Mouse (Mus musculus) G1E (cell line): Measurements from ENCODE around the gene Mlh1. TPM values are rescaled to one million over a fixed set of nuclear protein-coding genes. Genes with fewer than 3 reads are reported as not detected.

Experiments
- ATAC-seq: 2 replicates; pipeline ENCODE4 v1.8.0; 2016; ENCODE audit warnings: mild to moderate bottlenecking; ENCODE audit not compliant: insufficient number of reproducible peaks, poor library complexity, low FRiP score, severe bottlenecking; ENCODE audit errors: extremely low read depth
- DNase-seq: peaks from one replicate; pipeline ENCODE4 v3.0.0; 2012; ENCODE audit warnings: low spot score
- H3K27me3 ChIP-seq: 2 replicates; pipeline ENCODE4 v1.6.1; 2012; ENCODE audit warnings: mild to moderate bottlenecking, low read length, inconsistent platforms; ENCODE audit not compliant: insufficient read depth
- H3K36me3 ChIP-seq: replicated peaks from 2 replicates; pipeline ENCODE3; 2012; ENCODE audit warnings: mild to moderate bottlenecking, inconsistent platforms
- H3K4me1 ChIP-seq: 2 replicates; pipeline ENCODE4 v1.6.1; 2012; ENCODE audit warnings: low read depth, low read length, inconsistent platforms, mixed read lengths; ENCODE audit not compliant: insufficient read depth
- H3K4me3 ChIP-seq: 2 replicates; pipeline ENCODE4 v1.5.1; 2012; ENCODE audit warnings: low read depth, mild to moderate bottlenecking, inconsistent platforms, low read length, moderate library complexity, mixed read lengths
- H3K9me3 ChIP-seq: replicated peaks from 2 replicates; pipeline ENCODE4 v1.6.1; 2012; ENCODE audit warnings: inconsistent platforms
- CTCF ChIP-seq: IDR thresholded peaks from 2 replicates; pipeline ENCODE4 v1.5.1; 2012; ENCODE audit warnings: low read depth, low read length, inconsistent platforms, mixed read lengths
- GATA1 ChIP-seq: IDR thresholded peaks from 2 replicates; pipeline ENCODE4 v1.6.1; 2012; ENCODE audit warnings: borderline replicate concordance, low read length, inconsistent platforms, mixed read lengths
- GATA2 ChIP-seq: IDR thresholded peaks from 2 replicates; pipeline ENCODE4 v1.6.1; 2012; ENCODE audit warnings: low read depth, low read length, inconsistent platforms, borderline replicate concordance
- POLR2AphosphoS5 ChIP-seq: IDR thresholded peaks from 2 replicates; pipeline ENCODE4 v1.6.1; 2012; ENCODE audit warnings: low read depth, low read length, inconsistent platforms; ENCODE audit not compliant: insufficient replicate concordance
- TAL1 ChIP-seq: conservative IDR thresholded peaks from 2 replicates; pipeline ENCODE4 v1.6.1; 2012; ENCODE audit warnings: low read depth, low read length, inconsistent platforms, mixed read lengths
- polyA plus RNA-seq: library from polyadenylated mRNA; stranded (reverse); fragments of >175 nt; gene quantifications from 2 replicates; pipeline ENCODE4 v1.2.3, GENCODE M21; 2012
- total RNA-seq, 2 experiments: library from RNA; stranded (forward) in 1 of 2; stranded (reverse) in 1 of 2; fragments of 200-1000 nt in 1 of 2; fragments of >200 nt in 1 of 2; fragmentation: Nextera tagmentation in 1 of 2; gene quantifications; 2 replicates each; pipeline ENCODE4 v1.2.3; 2014 to 2017

The Mlh1 gene
- total and polyA plus RNA-seq, 3 experiments, result 5.3 to 55.2 (median 32.3) TPM

DNA sequence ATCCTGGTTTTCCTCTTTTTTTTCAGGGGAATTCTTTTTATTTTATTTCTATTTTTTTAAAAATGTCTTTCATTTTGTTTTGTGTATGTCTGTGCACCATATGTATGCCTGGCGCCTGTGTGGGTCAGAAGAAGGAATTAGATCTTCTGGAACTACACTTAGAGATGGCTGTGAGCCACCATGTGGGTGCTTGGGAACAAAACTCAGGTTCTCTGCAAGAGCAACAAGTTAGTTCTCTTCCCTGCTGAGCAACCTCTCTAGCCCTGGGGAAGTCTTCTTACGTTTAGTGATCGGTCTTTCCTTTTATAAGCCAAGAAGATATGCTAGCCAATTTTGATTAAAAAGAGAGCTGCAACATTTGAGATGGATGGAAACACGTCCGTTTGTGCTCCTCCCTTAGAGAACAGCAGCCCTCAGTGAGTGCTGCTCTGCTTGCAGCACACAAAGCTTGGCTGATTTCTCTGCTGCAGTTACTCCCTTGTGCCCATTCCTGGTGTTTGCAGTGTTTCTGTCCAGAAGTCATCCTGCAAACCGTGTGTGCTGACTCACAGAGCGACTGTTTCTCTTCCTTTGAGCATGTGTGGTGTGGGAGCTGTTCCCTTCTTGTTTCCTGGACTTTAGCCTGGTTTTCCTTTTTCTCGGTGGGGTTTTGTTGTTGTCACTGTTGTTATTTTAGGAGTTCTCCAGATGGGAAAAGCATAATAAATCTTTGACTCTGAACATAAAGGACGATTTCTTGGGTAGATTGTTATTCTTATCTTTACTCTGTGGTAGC, 66.8 kb downstream of the Mlh1 start:
- Histone ChIP-seq H3K27me3 (no peaks in the 10 kb centered on the region), H3K36me3 (peaks cover 39% of the 10 kb centered on the region), H3K4me1 (no peaks in the 10 kb centered on the region), H3K9me3 (no peaks in the 10 kb centered on the region), H3K4me3 (no peak overlapping the region)
- ATAC-seq (no peak), DNase-seq (no peak)
- no peak for TF ChIP-seq GATA2
- TF ChIP-seq GATA1, result no peak
- TF ChIP-seq POLR2AphosphoS5, result no peak
- no peak for TF ChIP-seq TAL1
- TF ChIP-seq CTCF, result no peak

DNA sequence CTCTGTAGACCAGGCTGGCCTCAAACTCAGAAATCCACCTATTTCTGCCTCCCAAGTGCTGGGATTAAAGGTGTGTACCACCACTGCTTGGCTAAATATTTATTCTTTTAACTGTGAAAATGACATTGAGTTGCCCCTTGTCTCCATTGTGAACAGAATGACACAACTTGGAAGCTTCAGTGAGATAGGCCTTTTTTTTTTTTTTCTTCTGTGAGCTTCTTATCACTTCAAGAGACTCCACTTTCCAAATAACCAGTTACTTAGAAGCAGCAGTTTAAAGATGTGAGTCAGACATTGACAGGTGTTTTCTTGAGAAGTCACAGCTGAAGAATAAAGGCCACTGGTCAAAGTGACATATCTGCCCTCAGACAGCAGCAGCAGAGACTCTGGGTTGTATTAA, 71.4 kb downstream of the Mlh1 start:
- TF ChIP-seq CTCF (no peak), POLR2AphosphoS5 (no peak), TAL1 (no peak), GATA2 (no peak), GATA1 (no peak)
- H3K4me1 ChIP-seq, result no peaks in the 10 kb centered on the region
- H3K36me3 ChIP-seq, result peaks cover 34% of the 10 kb centered on the region
- H3K9me3 ChIP-seq, result no peaks in the 10 kb centered on the region
- no peak for DNase-seq
- ATAC-seq, result no peak
- no peak overlapping the region for H3K4me3 ChIP-seq
- H3K27me3 ChIP-seq, result no peaks in the 10 kb centered on the region

DNA sequence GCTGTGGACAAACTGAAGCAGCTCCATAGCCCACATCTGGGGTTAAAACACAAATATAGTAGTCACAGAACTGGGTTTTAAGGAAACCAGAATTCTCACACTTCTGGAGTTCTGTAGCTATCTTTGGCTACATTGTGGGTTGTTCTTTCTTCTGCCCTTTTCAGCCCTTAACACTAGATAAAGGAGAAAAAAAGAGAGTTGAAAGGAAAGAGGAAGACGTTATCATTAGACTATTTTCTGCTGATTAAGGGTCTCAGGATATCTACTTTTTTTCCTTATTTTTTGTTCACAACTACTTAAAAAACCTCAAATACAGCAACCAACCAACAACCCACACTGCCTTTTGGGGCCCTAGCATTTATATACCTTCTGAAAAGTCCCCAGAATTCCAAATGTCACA, 73.3 kb downstream of the Mlh1 start:
- DNase-seq (no peak), ATAC-seq (no peak)
- Histone ChIP-seq H3K4me3 (no peak overlapping the region), H3K27me3 (no peaks in the 10 kb centered on the region), H3K4me1 (no peaks in the 10 kb centered on the region), H3K9me3 (no peaks in the 10 kb centered on the region), H3K36me3 (peaks cover 32% of the 10 kb centered on the region)
- no peak for TF ChIP-seq GATA2
- TF ChIP-seq TAL1, result no peak
- no peak for TF ChIP-seq POLR2AphosphoS5
- TF ChIP-seq CTCF, result no peak
- no peak for TF ChIP-seq GATA1

DNA sequence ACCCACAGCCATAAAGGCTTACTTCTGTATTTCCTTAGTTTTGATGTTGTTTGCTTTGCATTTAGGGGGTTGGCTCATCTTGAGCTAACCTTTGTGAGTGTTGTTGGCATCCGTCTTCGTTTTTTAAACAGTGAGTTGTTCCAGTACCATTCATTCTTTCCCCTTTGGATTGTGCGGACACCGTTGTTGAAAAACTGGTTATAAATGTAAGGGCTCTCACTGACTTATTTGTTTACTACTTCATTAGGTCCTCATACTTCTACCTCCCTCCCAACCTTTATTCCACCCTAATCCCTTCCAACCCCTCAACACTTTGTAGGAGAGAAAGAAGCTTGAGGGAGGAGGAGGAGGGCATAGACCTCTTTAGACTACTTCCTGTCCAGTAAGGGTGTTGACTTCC, 73.9 kb downstream of the Mlh1 start:
- H3K4me1 ChIP-seq, result no peaks in the 10 kb centered on the region
- no peak for ATAC-seq
- no peak overlapping the region for H3K4me3 ChIP-seq
- no peaks in the 10 kb centered on the region for H3K9me3 ChIP-seq
- DNase-seq, result no peak
- TF ChIP-seq CTCF (no peak), GATA2 (no peak), POLR2AphosphoS5 (no peak), GATA1 (no peak), TAL1 (no peak)
- peaks cover 35% of the 10 kb centered on the region for H3K36me3 ChIP-seq
- no peaks in the 10 kb centered on the region for H3K27me3 ChIP-seq

DNA sequence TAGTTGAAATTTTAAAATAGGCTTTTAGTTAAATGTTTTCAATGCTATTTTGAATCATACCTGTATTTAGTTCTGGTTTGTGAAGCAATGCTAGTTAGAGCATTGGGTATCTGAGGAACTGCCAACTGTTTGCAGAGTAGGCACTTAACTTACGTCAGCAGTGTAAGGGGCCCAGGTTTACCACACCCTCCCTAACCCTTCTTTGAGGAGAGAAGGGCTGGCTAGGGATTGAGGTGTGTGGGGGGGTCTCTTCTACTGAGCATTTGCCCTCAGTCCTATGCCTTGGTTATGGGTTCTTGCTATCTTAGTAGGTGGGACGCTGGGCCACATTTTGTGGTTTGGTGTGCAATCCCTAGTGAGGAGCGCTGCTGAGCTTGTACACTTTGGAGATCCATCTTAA, 74.5 kb downstream of the Mlh1 start:
- H3K36me3 ChIP-seq, result peaks cover 34% of the 10 kb centered on the region
- ATAC-seq (no peak), DNase-seq (no peak)
- no peak for TF ChIP-seq GATA1
- TF ChIP-seq POLR2AphosphoS5, result no peak
- no peak for TF ChIP-seq GATA2
- no peak for TF ChIP-seq CTCF
- no peak for TF ChIP-seq TAL1
- no peaks in the 10 kb centered on the region for H3K27me3 ChIP-seq
- no peaks in the 10 kb centered on the region for H3K9me3 ChIP-seq
- H3K4me1 ChIP-seq, result no peaks in the 10 kb centered on the region
- no peak overlapping the region for H3K4me3 ChIP-seq

DNA sequence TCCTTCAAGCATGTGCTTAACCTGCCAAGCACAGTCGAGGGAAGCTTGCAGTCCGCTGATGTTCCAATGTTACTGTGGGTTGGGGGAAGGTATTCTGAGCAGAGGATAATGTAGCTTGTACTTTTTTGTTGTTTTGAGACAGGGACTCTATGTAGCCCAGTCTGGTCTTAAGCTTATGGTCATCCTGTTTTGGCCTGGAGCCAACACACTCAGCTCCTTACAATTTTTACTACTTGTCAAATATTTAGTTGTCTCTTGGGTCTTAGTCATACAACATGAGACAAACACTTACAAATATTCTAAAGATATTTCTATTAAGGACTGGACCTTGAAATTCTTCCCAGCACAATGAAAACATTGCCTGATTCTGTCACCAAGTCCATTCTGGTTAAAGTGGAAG, 78.4 kb downstream of the Mlh1 start:
- TF ChIP-seq GATA1 (no peak), GATA2 (no peak), TAL1 (no peak), CTCF (no peak), POLR2AphosphoS5 (no peak)
- Histone ChIP-seq H3K9me3 (no peaks in the 10 kb centered on the region), H3K4me1 (no peaks in the 10 kb centered on the region), H3K36me3 (peaks cover 41% of the 10 kb centered on the region), H3K27me3 (no peaks in the 10 kb centered on the region), H3K4me3 (no peak overlapping the region)
- ATAC-seq (no peak), DNase-seq (no peak)
